Mouse (Mus musculus) cerebellum, adult 2 months (tissue): ENCODE results near the gene Donson. TPM values are rescaled to one million over a fixed set of nuclear protein-coding genes. Genes with fewer than 3 reads are reported as not detected.
A peak's percentile ranks its signal among the peaks of the same experiment; 100 is the strongest.
"Not testable (repeated sequence)": the region's sequence is repeated elsewhere in the genome, so short reads cannot be mapped to it uniquely, and the experiment has no call there.

Source experiments
- DNase-seq, 2 experiments: peaks; one replicate each; pipeline ENCODE4 v3.0.0; 2021
- H3K27ac ChIP-seq: fragments of 200-500 bp; 2 replicates; pipeline ENCODE4 v1.5.1; 2012; ENCODE audit warnings: low read length, control low read depth, inconsistent platforms; ENCODE audit not compliant: insufficient read depth
- H3K27me3 ChIP-seq: fragments of 200-500 bp; 2 replicates; pipeline ENCODE4 v1.6.1; 2012; ENCODE audit warnings: inconsistent platforms, mild to moderate bottlenecking, low read length, moderate library complexity; ENCODE audit not compliant: control insufficient read depth, insufficient read depth
- H3K4me1 ChIP-seq: fragments of 200-500 bp; 2 replicates; pipeline ENCODE4 v1.6.1; 2011; ENCODE audit warnings: low read length; ENCODE audit not compliant: control insufficient read depth, insufficient read depth
- H3K4me3 ChIP-seq: fragments of 200-500 bp; replicated peaks from 2 replicates; pipeline ENCODE3; 2011; ENCODE audit warnings: mild to moderate bottlenecking, low read depth, low read length, control low read depth; ENCODE audit not compliant: insufficient read depth
- CTCF ChIP-seq: fragments of 200-500 bp; IDR thresholded peaks from 2 replicates; pipeline ENCODE4 v1.5.1; 2011; ENCODE audit warnings: low read depth, mild to moderate bottlenecking, control low read depth, low read length, moderate library complexity, borderline replicate concordance; ENCODE audit not compliant: insufficient read depth
- POLR2A ChIP-seq: fragments of 200-500 bp; IDR thresholded peaks from 2 replicates; pipeline ENCODE4 v1.6.1; 2011; ENCODE audit warnings: low read length, control low read depth, borderline replicate concordance; ENCODE audit not compliant: insufficient read depth
- WGBS: fragments of 180-500 bp; shearing (Covaris S2); methylation state at CpG from one replicate; pipeline ENCODE4 v1.1.7; 2018; 5-methylcytosine and 5-hydroxymethylcytosine counted together
- polyA plus RNA-seq: library from polyadenylated mRNA; depleted of rRNA; stranded (reverse); fragments of >200 nt; gene quantifications from 2 replicates; pipeline ENCODE4 v1.2.3, GENCODE M21; 2012

The Donson gene
- polyA plus RNA-seq, 1 experiment = 29.6 TPM

DNA sequence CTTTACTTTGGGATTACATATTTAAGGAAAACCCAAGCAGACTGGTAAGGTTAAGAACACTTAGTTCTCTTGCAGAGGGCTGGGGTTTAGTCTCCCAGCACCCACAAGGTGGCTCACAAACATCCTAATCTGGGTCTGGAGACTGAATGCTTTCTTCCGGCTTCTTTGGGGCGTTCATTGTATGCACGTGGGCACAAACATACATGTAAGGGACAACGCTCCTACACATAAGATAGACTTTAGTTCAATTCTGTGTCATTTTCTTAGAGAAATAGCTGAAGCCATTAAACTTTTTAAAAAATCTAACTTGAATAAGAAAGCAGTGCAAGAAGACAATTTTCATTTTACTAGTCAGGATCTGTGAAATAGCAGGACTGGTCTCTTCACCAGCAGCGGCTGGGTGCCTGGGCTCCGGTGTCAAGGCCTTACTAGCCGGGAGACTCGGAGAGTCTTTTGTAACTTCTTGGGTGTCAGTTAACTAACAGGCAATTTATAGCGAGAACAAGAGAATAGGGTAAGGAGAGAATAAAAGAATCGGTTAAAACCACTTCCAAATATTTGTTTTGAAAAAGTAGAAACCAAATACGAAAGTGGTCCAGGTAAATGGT lies 42.5 kb downstream of the Donson start:
- Histone ChIP-seq H3K4me1 (no peaks in the 10 kb centered on the region), H3K27me3 (no peaks in the 10 kb centered on the region), H3K4me3 (peak overlapping the region; percentile 71), H3K27ac (no peak overlapping the region)
- WGBS = 3% methylated on average over 11 of the region's 11 CpGs
- peak in 1 of 2 experiments; percentile 24 for DNase-seq
- TF ChIP-seq CTCF = no peak
- no peak for TF ChIP-seq POLR2A

DNA sequence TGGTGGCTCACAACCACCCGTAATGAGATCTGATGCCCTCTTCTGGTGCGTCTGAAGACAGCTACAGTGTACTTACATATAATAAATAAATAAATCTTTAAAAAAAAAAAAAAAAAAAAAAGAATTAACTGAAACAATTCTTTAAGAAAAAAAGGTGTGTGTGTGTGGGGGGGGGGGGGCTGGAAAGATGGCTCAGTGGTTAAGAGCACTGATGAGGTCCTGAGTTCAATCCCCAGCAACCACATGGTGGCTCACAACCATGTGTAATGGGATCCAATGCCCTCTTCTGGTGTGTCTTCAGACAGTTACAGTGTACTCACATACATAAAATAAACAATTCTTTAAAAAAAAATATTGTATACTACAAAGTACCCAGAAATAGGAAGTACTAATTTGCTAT lies 43.1 kb downstream of the Donson start:
- not testable (repeated sequence) for H3K4me1 ChIP-seq, H3K27ac ChIP-seq, DNase-seq, H3K27me3 ChIP-seq, H3K4me3 ChIP-seq
- WGBS = 43% methylated on average over 1 of the region's 2 CpGs

- TF ChIP-seq POLR2A = no peak
- no peak for TF ChIP-seq CTCF
- no peak for DNase-seq
- Histone ChIP-seq H3K4me1 (no peaks in the 10 kb centered on the region), H3K27me3 (no peaks in the 10 kb centered on the region), H3K27ac (no peak overlapping the region), H3K4me3 (no peak overlapping the region)
- WGBS = 86% methylated on average over 2 of the region's 2 CpGs
Measured at GRCm38 (mm10) chr16:91644901-91645300, 43.7 kb downstream of the Donson start.

DNA sequence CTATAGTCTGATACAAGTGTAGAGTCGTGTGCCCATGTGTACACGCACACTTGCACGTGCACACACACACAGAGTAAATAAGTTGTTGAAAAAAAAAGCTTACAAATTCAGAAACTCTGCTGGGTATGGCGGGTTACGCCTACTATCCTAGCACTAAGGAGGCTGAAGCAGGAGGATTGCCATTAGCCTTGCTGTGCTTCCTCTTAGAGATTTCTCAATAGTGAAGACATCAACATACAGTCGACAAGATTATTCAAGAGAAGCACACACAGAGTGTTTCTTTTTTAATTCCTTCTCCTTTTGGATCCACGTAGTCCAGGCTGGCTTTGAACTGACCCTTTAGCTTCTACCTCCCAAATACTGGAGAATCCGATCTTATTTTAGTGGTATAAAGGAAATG lies 48.4 kb downstream of the Donson start:
- WGBS = 95% methylated on average over 8 of the region's 8 CpGs
- no peaks in the 10 kb centered on the region for H3K27me3 ChIP-seq
- no peak overlapping the region for H3K4me3 ChIP-seq
- DNase-seq = no peak
- no peak for TF ChIP-seq POLR2A
- TF ChIP-seq CTCF = no peak
- H3K4me1 ChIP-seq = no peaks in the 10 kb centered on the region
- H3K27ac ChIP-seq = no peak overlapping the region

DNA sequence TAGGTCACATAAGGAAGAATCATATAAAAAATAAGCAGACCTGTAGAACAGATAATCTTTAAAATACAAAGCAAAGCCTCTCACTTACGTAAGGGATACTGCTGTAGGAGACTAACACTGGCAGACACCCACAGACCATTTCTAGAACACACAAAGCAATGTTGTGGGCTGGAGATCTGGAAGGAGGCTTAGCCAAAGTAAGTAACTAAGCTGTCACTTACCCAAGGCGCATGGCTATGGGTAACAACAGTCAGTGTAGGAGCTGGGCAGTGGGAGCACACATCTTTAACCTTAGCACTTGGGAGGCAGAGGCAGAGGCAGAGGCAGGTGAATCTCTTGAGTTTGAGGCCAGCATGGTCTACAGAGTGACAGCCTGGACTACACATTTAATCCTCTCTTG lies 48.9 kb downstream of the Donson start:
- whole genome bisulfite sequencing = 96% methylated on average over 2 of the region's 2 CpGs
- no peak for DNase-seq
- no peak overlapping the region for H3K4me3 ChIP-seq
- TF ChIP-seq CTCF (no peak), POLR2A (no peak)
- H3K27ac ChIP-seq = no peak overlapping the region
- no peaks in the 10 kb centered on the region for H3K27me3 ChIP-seq
- H3K4me1 ChIP-seq = no peaks in the 10 kb centered on the region

GRCm38 (mm10) chr16:91639161-91639560 lies 49.4 kb downstream of the Donson start:
- Histone ChIP-seq H3K4me1 (no peaks in the 10 kb centered on the region), H3K27me3 (no peaks in the 10 kb centered on the region), H3K4me3 (no peak overlapping the region), H3K27ac (no peak overlapping the region)
- TF ChIP-seq POLR2A = no peak
- TF ChIP-seq CTCF = no peak
- no peak for DNase-seq
- WGBS = 78% methylated on average over 5 of the region's 5 CpGs

- H3K4me3 ChIP-seq = no peak overlapping the region
Measured at GRCm38 (mm10) chr16:91633641-91634040, 54.9 kb downstream of the Donson start.

DNA sequence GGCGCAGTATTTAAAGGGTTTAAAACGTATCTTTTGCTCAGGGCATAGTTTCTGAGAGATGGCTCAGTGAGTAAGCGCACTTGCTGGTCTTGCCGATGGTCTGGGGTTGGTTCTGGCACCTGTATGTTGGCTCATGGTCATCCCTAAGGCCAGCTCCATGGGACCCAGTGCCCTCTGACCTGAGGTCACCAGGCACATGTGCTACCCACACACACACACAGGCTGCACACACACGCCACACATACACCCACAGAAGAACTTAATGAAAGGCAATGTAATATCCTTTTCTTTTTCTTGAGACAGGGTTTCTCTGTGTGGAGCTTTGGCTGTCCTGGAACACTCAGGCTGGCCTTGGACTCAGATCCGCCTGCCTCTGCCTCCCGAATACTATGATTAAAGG lies 55.6 kb downstream of the Donson start:
- Histone ChIP-seq H3K27me3 (no peaks in the 10 kb centered on the region), H3K4me1 (no peaks in the 10 kb centered on the region), H3K4me3 (no peak overlapping the region), H3K27ac (no peak overlapping the region)
- no peak for DNase-seq
- TF ChIP-seq CTCF = no peak
- no peak for TF ChIP-seq POLR2A
- 90% methylated on average over 7 of the region's 7 CpGs for WGBS

More at GRCm38 (mm10) chr16:91633641-91634040, 54.9 kb downstream of the Donson start:
- Histone ChIP-seq H3K4me1 (no peaks in the 10 kb centered on the region), H3K27ac (no peak overlapping the region), H3K27me3 (no peaks in the 10 kb centered on the region)
- WGBS = 90% methylated on average over 12 of the region's 12 CpGs
- TF ChIP-seq CTCF (no peak), POLR2A (no peak)
- DNase-seq = no peak

GRCm38 (mm10) chr16:91632439-91632838 lies 56.1 kb downstream of the Donson start:
- TF ChIP-seq CTCF = no peak
- TF ChIP-seq POLR2A = no peak
- no peak overlapping the region for H3K4me3 ChIP-seq
- H3K4me1 ChIP-seq = no peaks in the 10 kb centered on the region
- no peaks in the 10 kb centered on the region for H3K27me3 ChIP-seq
- no peak overlapping the region for H3K27ac ChIP-seq
- WGBS = 21% methylated on average over 5 of the region's 5 CpGs
- DNase-seq = peak in 1 of 2 experiments; percentile 51
